Mouse (Mus musculus) induced T-regulatory cell, adult 2 months (primary cell): ENCODE results near the gene Cyp2d9.
"Not testable (repeated sequence)": the region's sequence is repeated elsewhere in the genome, so short reads cannot be mapped to it uniquely, and the experiment has no call there.

Experiments used
- DNase-seq: peaks from one replicate; pipeline ENCODE4 v3.0.0-alpha.2; 2012; ENCODE audit warnings: low read depth

Gene Cyp2d9

DNA sequence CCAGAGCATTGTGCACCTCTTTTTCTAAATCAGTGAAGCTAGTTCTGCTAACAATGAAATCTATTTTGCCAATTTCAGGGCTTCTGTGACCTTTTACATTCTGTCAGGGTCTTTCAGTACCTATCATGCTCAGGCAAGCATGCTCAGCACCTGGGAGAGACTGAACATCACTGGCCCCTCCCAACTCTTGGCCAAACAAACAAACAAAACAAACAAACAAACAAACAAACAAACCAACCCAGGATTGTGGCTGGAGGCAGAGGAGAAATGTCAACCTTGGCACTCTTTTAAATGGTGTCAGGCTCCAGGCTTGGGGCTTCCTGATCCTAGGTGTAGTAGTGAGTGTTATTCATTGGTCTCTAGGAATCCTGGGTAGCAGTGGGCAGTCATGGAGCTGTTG, at the start of gene Cyp2d9:
Gene Cyp2d9, plus strand, starts transcription at position 301 of the 400 bp plus-strand sequence.
- DNase-seq: no peak

DNA sequence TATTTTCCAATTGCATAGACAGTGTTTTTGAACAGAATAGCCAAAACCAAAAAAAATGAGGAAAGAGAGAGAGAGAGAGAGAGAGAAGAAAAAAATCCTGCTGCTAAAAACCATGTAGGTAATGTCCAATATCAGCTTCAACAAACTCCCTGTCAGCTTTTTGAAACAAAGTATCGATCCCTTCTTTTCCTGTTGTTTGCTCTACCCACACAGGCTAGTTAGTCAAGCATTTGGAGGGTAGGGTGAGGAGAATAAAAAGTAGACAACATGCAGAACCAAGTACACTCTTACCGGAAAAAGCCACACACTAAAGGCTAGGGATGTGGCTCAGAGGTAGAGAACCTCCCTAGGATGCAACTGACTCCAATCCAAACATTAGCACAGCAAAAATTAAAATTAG, 47.5 kb upstream of the Cyp2d9 start:
- DNase-seq: no peak

DNA sequence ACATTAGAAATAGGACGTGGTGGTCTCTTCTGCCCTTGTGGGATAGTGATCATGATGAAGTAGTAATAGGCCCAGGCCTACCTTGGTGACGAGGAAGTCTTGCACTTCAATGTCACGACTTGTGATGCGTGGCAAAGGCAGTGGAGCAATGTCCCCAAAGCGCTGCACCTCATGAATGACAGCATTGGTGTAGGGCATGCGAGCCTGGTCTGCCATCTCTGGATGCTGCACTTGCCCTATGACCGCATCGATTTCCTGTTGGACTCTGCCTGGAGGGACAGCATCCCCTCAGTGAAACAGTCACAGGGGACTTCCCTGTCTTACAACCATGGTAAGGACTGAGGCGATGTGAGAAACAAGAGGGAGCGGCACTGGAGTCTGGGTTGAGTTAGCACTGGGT, 43.3 kb upstream of the Cyp2d9 start:
- not testable (repeated sequence) for DNase-seq

DNA sequence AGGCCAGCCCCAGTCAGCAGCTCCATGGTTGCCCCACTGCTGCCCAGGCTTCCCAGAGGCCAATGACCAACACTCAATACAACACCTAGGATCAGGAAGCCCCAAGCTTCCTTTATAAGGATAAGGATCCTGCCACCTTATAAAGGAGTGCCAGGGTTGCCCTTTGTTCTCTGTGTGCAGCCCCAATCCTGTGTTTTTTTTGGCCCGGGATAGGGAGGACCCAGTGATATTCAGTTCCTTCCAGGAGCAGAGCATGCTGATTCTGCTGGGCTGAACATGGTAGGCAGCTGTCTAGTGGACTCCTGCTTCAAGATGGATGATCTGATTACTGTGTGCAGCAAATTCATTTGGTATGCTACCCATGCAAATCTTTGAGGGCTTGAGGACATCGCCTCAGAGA, 39.3 kb upstream of the Cyp2d9 start, which contains the start of gene Cyp2d11:
Gene Cyp2d11, minus strand, starts transcription at position 101 of the 400 bp plus-strand sequence.
- not testable (repeated sequence) for DNase-seq

DNA sequence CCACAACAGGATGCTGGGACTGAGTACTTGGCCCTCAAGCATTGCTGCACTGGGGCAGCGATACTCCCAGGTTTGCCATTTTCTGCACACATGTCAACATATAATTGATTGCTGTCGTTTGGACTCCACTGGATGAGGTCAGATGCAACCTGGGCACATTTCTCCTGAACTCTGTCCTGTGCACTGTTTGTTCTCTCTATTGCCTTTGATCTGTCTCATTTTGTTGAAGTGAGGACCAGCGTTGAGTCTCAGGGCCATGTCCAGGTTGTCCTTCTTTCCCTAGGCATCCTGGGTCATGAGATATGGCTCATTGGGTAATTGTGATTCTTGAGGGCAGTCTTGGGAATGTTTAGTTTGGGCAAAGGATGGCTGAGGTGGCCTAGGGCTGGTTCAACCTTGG, 37.3 kb upstream of the Cyp2d9 start:
- DNase-seq: not testable (repeated sequence)

DNA sequence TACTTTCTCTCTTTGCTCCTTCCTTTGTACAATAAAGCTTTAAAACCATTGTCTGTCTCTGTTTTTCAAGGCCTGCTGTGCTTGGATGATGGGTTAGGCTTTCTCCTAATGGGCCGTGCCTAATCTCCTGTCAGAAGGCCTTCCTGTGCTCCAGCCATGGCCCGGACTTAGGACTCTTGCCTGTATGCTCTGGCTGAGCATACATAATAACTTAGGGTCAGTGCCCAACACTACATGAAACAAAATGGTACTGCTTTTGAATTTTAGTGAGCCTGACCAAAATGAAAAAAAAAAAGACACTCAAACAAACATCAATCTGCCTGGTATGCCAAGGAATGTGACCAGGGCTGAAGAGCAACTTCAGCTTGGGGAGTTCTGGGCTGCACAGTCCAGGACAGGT, 31.7 kb upstream of the Cyp2d9 start:
- no peak for DNase-seq

DNA sequence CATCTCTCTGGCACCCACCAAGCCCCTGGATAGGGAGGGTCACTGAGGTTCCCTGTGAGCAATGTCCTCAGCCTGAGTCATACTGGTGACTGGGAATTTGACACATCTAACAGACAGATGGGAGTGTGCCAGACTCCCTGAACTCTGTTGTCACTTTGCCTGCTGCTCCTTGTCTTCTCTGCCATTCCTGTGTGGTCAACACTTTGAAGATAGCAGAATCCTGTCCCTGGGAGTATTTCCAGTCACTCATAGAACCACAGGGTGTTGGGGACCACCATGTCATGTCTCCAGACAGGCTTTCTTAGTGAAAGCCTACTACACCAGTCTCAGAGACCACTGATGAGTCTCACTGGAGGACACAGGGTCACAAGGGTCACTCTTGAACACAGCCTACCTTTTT, 31.1 kb upstream of the Cyp2d9 start:
- no peak for DNase-seq

DNA sequence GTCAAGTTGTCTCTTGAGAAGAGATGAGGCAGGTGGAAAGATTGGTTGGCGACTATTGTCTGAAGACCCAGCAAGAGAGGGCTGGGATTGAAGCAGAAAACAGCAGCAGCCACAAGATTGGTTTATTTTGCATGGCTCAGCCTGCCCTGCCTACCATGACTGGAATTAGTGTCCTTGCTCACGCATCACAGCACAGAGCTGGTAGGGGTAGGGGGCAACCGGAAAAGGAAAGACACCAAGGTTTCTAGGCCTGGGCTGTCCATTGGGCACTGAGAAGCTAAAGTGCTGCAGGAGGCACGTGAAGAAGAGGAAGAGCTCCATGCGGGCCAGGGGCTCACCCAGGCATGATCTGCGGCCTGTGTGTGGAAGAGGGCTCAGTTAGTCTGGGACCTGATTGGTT, 30.5 kb upstream of the Cyp2d9 start:
- no peak for DNase-seq

DNA sequence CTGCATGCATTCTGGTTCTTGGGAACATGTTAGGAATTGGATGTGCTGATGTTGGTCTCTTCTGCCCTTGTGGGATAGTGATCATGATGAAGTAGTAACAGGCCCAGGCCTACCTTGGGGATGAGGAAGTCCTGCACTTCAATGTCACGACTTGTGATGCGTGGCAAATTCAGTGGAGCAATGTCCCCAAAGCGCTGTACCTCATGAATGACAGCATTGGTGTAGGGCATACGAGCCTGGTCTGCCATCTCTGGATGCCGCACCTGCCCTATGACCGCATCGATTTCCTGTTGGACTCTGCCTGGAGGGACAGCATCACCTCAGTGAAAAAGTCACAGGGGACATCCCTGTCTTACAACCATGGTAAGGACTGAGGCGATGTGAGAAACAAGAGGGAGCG, 29.6 kb upstream of the Cyp2d9 start:
- DNase-seq: no peak

DNA sequence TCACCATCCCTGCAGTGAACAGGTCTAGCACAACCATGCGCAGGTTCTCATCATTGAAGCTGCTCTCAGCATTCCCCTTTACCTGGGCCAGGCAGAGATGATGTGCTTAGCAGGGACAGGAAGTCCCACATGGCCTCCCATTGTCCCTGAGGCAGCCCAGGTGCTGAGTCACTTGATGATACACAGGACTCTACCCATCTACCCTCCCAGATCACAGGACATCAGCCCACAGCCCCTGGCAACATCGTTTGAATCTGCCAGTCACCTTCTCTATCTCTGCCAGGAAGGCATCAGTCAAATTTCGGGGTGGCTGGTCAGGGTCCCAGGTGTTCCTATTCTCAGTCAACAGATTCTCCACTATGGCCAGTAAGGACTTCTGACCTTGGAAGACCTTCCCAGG, 29.1 kb upstream of the Cyp2d9 start:
- DNase-seq: no peak

DNA sequence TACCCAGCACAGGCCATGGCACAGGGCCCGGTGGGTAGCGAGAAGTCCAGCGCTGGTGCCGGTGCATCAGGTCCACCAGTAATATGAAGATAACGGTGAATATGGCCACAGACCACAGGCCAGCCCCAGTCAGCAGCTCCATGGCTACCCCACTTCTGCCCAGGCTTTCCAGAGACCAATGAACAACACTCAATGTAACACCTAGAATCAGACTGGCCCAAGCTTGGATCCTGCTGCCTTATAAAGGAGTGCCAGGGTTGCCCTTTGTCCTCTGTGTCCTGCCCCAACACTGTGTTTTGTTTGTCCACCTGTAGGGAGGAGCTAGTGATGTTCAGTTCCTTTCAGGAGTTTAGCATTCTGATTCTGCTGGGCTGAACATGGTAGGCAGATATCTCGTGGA, 26.3 kb upstream of the Cyp2d9 start, which contains the start of gene Cyp2d10:
Gene Cyp2d10, minus strand, starts transcription at position 215 of the 400 bp plus-strand sequence.
- DNase-seq: no peak

DNA sequence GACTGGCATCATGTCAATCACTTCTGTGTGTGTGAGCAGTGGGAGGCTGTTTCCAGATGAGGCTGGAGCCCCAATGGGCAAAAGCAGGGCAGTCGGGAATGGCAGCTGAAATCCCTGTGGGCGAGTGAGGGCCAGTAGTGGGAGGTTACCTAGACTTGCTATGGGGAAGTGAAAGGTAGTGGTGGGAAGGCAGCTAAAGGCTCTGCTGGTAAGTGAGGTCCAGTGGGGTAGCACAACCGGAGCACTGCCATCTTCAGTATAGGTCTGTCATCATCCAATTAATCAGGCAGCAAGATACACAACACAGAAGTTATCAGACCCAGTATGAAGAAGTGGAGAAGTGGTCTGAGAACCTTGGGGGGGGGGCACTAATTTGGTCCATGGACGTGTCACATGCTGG, 25.7 kb upstream of the Cyp2d9 start:
- no peak for DNase-seq

DNA sequence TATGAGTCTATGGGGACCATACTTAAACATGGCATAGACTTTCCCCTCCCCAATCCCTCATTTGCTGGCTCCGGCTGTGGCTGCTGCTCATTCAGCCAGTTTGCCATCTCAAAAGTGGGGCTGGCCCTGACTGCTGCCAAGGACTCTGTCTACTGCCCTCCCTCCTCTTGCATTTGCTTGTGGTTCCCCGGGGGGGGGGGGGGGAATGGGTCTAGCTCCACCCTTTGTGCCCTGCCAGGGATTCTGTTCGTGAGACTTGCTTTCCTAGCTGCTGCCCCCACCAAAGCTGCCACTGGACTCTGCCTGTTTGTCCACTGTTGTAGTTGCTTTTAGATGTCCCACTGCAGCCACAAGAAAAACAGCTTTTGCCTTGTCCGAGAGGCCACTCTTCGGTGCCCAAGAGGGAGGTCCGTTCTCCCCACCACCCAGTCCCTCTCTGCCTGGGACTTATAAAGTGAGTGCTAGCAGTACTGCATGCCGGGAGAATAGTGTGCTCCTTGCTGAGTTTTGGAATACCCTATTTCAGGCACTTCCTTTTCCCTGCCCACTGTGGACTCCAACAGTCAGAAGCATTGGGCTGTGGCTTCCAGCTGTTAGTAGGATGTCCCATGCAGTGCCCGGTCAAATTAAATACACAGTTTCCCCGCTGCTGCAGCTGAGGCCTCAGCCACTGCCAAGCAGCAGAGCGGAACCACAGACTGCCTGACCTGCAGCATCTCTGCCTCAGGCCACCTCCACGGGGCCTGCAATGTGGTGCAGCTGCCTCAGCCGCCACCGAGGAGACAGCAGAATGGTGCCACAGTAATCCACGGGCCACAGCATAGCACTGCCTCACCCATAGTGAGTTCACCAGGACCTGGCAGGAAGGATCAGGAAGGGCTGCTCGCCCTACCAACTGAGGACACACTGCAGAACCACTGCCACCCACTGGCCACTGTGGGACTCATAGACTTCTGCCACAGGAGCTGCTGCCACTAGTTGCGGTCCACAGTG, 16.1 kb upstream of the Cyp2d9 start:
- peak; percentile 79 for DNase-seq

DNA sequence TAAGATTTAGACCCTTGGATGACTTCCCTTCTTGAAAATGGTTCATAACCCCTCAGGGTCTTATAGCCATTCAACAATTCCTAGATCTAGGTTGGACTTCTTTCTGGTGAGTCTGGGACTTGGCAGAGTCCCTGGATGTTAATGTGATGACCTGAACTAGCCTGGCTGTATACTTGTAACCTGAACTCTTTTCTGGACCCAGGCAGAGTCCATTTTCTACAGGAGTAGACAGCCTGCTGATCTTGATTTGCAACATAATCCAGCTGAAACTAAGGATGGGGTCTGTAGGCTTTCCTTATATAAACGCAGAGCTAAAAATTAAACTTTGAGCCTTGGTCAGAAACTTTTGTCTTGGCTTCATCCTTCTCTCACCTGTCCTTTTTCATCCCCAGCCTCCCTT, 14.6 kb upstream of the Cyp2d9 start:
- DNase-seq: no peak

DNA sequence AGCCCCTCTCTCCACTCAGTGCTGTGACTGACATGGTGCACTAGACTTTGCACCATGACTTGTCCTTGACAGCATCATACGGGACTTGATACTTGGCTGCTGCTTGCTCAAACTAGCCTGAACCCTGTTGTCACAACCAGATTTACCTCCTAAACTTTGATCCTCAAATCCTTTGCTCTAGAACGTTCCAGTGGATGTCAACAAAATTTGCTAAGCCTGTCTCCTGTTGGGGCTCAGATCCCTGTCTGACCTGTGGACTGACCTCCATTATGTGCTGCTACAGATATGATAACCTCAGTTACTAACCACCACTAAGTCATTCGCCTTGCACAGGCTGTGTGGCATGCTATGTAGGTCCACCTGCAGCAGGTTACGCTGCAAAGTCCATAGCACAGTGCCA, 10.3 kb upstream of the Cyp2d9 start:
- DNase-seq: no peak

DNA sequence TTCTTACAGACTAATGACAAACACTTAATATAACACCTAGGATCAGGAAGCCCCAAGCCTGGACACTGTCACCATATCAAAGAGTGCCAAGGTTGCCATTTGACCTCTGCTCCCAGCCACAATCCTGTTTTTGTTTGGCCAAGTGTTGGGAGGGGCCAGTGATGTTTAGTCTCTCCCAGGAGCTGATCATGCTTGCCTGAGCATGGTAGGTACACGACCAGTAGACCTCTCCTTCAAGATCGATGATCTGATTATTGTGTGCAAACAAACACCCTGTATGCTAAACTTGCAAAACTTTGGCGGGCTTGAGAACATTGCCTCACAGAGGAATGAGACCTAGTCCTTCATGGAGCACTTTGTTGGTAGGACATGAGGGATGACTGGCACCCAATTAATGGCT, 9.8 kb upstream of the Cyp2d9 start:
- DNase-seq: no peak

DNA sequence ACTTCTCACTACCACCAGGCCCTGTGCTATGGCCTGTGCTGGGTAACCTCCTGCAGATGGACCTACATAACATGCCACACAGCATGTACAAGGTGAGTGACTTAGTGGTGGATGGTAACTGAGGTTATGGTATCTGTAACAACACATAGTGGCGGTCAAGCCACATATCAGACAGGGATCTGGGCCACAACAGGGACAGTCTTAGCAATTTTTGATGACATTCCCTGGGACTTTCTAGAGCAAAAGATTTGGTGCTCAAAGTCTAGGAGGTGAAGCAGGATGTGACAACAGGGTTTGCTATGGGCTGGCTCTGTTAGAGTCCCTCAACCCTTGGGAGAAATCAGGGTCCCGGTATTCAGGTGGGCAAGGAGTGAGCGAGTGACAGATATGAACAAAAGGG, 384 bp downstream of the Cyp2d9 start:
- DNase-seq: no peak

DNA sequence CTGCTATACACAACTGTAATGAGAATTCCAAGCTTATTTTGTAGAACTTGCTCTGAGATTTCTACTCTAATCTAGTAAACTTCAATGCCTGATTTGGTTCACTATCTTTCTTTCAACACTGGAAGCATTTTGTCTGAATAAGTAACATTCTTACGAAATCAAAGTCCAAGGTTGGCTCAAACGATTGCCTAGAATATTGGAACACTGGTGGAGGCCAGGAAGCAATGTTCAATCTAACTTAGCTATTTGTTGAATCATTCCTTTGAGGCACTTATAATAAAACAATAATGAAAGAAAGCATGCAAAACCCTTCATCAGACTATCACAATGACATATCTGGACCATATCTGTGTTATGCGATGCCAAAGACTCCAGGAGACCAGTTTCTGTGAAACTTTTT, 1.3 kb downstream of the Cyp2d9 start:
- no peak for DNase-seq

DNA sequence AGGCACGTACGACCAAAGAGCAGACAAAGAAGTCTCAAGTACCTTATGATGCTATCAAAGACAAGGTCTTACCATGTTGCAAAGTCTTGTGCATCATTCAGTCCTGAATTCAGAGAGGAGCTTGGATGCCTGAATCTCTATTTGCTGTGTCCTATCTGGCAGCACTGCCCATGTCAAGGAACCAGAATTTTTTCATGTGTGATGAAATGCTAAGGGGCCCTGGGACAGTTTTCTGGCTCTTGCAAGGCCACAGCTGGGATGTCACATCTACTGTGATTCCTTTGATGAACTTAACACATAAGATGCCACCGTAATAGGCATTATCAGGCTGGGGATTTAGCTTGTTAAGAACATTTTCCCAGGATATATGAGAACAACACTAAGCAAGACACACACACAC, 1.8 kb downstream of the Cyp2d9 start:
- DNase-seq: no peak

DNA sequence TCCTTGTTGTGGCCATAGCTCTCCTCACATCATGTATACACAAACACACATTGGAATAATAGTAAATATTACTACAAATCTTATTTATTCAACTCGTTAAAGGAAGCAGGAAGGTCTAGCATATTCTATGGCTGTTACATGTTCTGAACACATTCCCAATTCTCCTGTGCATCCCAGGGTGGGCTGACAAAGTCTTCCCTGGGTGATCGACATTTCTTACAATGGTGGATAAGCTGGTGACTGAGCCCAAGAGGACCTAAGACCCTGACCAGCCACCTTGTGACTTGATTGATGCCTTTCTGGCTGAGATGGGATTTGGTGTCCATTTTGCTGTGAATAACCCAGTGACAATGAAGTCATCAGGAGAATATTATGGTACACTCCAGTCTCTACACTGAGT, 2.4 kb downstream of the Cyp2d9 start:
- DNase-seq: no peak

DNA sequence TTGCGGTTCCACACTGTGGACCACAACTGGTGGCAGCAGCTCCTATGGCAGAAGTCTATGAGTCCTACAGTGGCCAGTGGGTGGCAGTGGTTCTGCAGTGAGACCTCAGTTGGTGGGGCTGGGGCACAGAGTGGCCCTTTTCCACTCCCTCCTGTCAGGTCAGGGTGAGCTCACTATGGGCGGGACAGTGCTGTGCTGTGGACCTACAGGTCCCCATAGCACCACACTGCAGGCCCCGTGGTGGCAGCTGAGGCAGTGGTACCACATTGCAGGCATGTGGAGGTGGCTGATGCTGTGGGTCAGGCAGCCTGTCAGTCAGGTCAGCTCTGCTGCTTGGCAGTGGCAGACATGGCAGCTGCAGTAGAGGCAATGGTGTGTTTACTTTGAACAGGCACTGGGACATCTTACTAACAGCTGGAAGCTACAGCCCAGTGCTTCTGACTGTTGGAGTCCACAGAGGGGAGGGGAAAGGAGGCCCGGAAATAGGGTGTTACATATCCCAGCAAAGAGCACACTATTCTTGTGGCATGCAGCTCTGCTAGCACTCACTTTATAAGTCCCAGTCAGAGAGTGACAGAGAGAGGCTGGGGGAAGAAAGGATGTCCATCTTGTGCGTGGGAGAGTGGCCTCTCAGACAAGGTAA, 4.9 kb downstream of the Cyp2d9 start:
- DNase-seq: no peak

DNA sequence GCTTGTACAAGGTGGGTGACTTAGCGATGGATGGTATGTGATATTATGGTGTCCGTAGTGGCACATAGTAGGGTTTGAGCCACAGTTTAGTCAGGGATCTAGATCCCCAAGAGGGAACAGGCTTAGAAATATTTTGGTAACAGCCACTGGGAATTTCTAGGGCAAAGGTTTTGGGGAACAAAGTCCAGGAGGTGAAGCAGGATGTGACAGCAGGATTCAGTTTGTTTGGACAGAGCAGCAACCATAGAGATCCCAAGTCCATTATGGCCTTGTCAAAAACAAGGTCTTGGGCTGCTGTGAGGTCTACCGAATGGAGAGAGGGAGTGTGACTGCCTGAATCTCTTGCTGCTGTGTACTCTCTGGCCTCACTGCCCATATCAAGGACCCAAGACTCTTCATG, 10.4 kb downstream of the Cyp2d9 start:
- no peak for DNase-seq

DNA sequence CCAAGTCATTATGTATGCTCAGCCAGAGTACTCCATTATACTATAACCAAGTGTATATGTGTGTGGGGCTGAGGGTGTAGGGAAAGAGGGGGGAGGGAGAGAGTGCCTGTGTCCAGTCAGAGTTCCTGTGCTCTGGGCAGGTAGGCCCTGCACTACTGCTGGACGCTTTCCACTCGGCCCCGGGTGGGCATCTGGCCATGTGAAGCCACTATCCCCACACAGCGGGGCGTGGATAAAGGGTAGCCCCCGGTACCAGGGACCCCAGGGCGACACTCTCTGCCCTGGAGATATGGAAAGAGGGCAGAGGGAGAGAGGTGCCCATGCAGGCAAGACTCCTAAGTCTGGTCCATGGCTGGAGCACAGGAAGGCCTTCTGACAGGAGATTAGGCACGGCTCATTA, 12.0 kb downstream of the Cyp2d9 start:
- no peak for DNase-seq
